Mouse (Mus musculus) lung, postnatal 0 days (tissue): ENCODE data around the gene Hectd4. TPM values are rescaled to one million over a fixed set of nuclear protein-coding genes. Genes with fewer than 3 reads are reported as not detected.
"Not testable (repeated sequence)": the region's sequence is repeated elsewhere in the genome, so short reads cannot be mapped to it uniquely, and the experiment has no call there.

Experiments
- ATAC-seq: fragments of 200-750 bp; cut with Nextera tagmentation; 2 replicates; pipeline ENCODE4 v1.8.0; 2017; ENCODE audit warnings: moderate library complexity
- DNase-seq: peaks from one replicate; pipeline ENCODE4 v3.0.0-alpha.2; 2016; ENCODE audit warnings: low spot score
- H3K27ac ChIP-seq: fragments of 300-500 bp; sonication (generic); 2 replicates; pipeline ENCODE4 v1.5.1; 2014; ENCODE audit warnings: antibody characterized with exemption, mild to moderate bottlenecking, low read length, mixed read lengths
- H3K27me3 ChIP-seq: fragments of 300-500 bp; sonication (generic); replicated peaks from 2 replicates; pipeline ENCODE4 v1.6.1; 2014; ENCODE audit warnings: low read length, mixed read lengths; ENCODE audit not compliant: insufficient read depth
- H3K36me3 ChIP-seq: fragments of 300-500 bp; sonication (generic); 2 replicates; pipeline ENCODE4 v1.6.1; 2014; ENCODE audit warnings: low read length, mixed read lengths; ENCODE audit not compliant: insufficient read depth
- H3K4me1 ChIP-seq: fragments of 300-500 bp; sonication (generic); 2 replicates; pipeline ENCODE4 v1.6.1; 2014; ENCODE audit warnings: antibody characterized with exemption, low read depth, low read length, mixed read lengths; ENCODE audit not compliant: insufficient read depth
- H3K4me2 ChIP-seq: fragments of 300-500 bp; sonication (generic); replicated peaks from 2 replicates; pipeline ENCODE4 v1.6.1; 2014; ENCODE audit warnings: low read depth, mild to moderate bottlenecking, low read length, moderate library complexity, mixed read lengths
- H3K4me3 ChIP-seq: fragments of 300-500 bp; sonication (generic); 2 replicates; pipeline ENCODE4 v1.5.1; 2014; ENCODE audit warnings: low read depth, low read length
- H3K9ac ChIP-seq: fragments of 300-500 bp; sonication (generic); replicated peaks from 2 replicates; pipeline ENCODE4 v1.6.1; 2014; ENCODE audit warnings: low read depth, mild to moderate bottlenecking
- H3K9me3 ChIP-seq: fragments of 300-500 bp; sonication (generic); 2 replicates; pipeline ENCODE4 v1.6.1; 2016; ENCODE audit warnings: low read length, mixed read lengths
- CTCF ChIP-seq: IDR thresholded peaks from 2 replicates; pipeline ENCODE4 v1.5.1; 2016; ENCODE audit warnings: antibody characterized with exemption, mild to moderate bottlenecking
- EP300 ChIP-seq: IDR thresholded peaks from 2 replicates; pipeline ENCODE4 v1.6.1; 2016; ENCODE audit warnings: antibody characterized with exemption, mild to moderate bottlenecking, control low read depth
- WGBS: fragments of 180-500 bp; shearing (Covaris S2); extraction: QIAGEN DNeasy Blood & Tissue Kit; methylation state at CpG from one replicate; pipeline ENCODE4 v1.1.7; 2014; 5-methylcytosine and 5-hydroxymethylcytosine counted together
- polyA plus RNA-seq: library from polyadenylated mRNA; unstranded; fragments of >200 nt; fragmentation: Nextera tagmentation; extraction: Ambion mirVana; gene quantifications from 2 replicates; pipeline ENCODE4 v1.2.1, GENCODE M21; 2015

The Hectd4 gene
- polyA plus RNA-seq, 1 experiment from 2014 or later = 2.5 TPM

DNA sequence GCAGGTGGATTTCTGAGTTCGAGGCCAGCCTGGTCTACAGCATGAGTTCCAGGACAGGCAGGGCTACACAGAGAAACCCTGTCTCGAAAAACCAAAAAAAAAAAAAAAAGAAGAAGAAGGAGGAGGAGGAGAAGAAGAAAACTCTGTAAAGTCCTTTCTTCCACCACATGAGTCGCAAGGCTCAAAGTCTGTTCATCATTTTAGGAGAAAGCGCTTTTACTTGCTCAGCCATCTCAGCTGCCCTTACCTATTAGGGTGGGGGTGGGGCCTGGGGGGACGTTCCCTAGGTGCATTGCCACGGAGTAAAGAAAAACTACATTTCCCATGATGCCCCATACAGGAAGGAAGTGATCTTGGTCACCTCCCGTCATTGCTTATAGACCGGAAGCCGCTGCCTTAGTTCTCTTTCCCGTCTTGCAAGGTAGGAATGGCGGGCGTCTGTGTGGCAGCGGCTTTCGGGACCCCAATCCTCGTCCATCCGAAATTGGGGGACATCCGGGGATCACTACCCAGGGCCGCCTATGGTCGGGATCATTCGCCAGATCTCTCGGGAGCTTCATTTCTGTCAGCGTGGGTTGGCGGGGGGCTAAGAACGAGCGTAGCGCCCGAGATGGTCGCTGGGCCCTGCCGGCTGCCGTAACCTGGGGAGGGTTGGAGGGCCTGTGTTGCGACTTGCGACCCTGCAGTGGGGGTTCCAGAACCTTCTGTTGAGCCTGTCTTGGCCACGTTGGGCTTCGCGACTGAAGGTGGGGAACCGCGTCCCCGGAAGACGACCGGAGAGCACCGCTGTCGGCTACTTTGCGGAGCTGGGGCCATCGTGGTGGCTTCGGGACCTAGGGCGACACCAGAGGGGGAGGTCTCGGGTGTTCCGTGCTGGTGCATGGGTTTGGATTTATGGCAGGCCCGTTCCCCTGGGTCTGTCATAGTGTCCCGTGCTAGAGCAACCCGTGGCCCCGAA is 15.6 kb upstream of the Hectd4 start, which contains the start of gene Rpl6:
Gene Rpl6, plus strand, starts transcription at position 350 of the 958 bp plus-strand sequence.
- no peak for TF ChIP-seq CTCF
- TF ChIP-seq EP300 = 0 out of 2 replicates have a peak, but pooled peaks have one; percentile 18
- Histone ChIP-seq H3K4me3 (peak within 1 kb of the TSS; percentile 93), H3K9me3 (no peaks in the 10 kb centered on the region), H3K4me1 (0 out of 2 replicates have a peak, but pooled peaks cover 7% of the 10 kb centered on the region), H3K36me3 (peaks cover 21% of the 10 kb centered on the region), H3K4me2 (peak within 1 kb of the TSS; percentile 80), H3K9ac (peak within 1 kb of the TSS; percentile 99), H3K27me3 (no peaks in the 10 kb centered on the region), H3K27ac (peak within 1 kb of the TSS; percentile 81)
- 2% methylated on average over 52 of the region's 52 CpGs for WGBS
- DNase-seq = peak; percentile 96
- ATAC-seq = peak; percentile 97

DNA sequence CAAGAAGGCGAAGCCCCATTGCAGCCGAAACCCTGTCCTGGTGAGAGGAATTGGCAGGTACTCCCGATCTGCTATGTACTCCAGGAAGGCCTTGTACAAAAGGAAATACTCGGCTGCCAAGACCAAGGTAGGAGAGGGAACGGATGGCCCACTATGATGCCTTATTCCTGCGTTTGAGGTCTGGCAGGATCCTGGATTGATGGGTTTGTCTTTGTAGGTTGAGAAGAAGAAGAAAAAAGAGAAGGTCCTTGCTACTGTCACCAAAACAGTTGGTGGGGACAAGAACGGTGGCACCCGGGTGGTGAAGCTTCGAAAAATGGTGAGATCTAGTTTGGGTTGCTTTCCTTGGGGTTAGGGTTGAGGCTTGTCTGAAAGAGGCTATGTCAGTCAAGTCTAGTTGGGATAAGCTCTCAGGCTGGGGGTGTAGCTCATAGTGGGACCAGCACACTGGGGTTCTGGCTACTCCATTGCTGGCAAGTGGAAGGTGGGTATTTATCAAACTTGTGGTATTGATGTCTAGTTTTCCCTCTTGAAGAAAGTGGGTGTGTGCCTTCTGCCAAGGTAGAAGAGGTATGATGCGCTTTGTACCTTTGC is 14.4 kb upstream of the Hectd4 start:
- 0 out of 2 replicates have a peak overlapping the region, but pooled peaks have one; percentile 2 for H3K9ac ChIP-seq
- ATAC-seq, H3K9me3 ChIP-seq, H3K4me1 ChIP-seq, DNase-seq, H3K27me3 ChIP-seq, H3K27ac ChIP-seq: not testable (repeated sequence)
- H3K4me3 ChIP-seq = 0 out of 2 replicates have a peak overlapping the region, but pooled peaks have one; percentile 93
- peak overlapping the region; percentile 80; the same call in 1 of the 2 replicates for H3K4me2 ChIP-seq
- WGBS = 55% methylated on average over 8 of the region's 10 CpGs
- peaks cover 27% of the 10 kb centered on the region for H3K36me3 ChIP-seq

DNA sequence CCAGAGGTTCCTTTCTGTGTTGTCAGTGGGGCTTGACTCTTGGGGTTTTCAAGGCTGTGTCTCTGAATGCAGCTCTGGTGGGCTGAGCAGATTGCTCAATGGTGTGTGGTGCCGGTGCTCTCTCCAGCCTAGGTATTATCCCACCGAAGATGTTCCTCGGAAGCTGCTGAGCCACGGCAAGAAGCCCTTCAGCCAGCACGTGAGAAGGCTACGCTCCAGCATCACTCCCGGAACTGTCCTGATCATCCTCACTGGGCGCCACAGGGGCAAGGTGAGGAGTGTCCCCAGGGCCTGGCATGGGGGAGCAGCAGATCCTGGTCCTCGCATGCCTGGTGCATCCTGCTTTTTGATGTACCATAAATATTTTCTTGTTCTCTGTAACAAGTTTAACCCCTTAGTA is 13.5 kb upstream of the Hectd4 start:
- Histone ChIP-seq H3K9me3 (no peaks in the 10 kb centered on the region), H3K27me3 (no peaks in the 10 kb centered on the region), H3K27ac (no peak overlapping the region), H3K4me3 (no peak overlapping the region), H3K4me1 (0 out of 2 replicates have a peak, but pooled peaks cover 7% of the 10 kb centered on the region), H3K4me2 (no peak overlapping the region), H3K9ac (0 out of 2 replicates have a peak overlapping the region, but pooled peaks have one; percentile 2), H3K36me3 (peaks cover 31% of the 10 kb centered on the region)
- DNase-seq (no peak), ATAC-seq (no peak)
- TF ChIP-seq EP300 = no peak
- TF ChIP-seq CTCF = no peak
- WGBS = 61% methylated on average over 9 of the region's 9 CpGs

DNA sequence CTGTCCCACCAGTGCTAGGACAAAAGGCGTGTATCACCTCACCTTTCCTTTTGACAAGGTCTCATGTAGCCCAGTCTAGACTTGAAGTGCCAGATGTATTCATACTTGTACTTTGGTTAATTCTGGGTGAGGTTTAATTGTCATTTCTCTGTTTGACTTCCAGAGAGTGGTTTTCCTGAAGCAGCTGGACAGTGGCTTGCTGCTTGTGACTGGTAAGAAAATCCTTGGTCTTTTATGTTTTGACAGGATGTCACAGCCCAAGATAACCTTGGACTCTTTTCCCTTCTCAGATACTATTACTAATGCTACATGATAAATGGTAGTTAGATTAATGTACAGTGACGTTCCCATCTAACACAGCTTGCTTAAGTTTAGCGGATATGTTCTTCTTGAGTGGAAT is 13.0 kb upstream of the Hectd4 start:
- Histone ChIP-seq H3K27ac (no peak overlapping the region), H3K4me3 (no peak overlapping the region), H3K4me1 (0 out of 2 replicates have a peak, but pooled peaks cover 7% of the 10 kb centered on the region), H3K9me3 (no peaks in the 10 kb centered on the region), H3K27me3 (no peaks in the 10 kb centered on the region), H3K9ac (no peak overlapping the region), H3K4me2 (no peak overlapping the region), H3K36me3 (peaks cover 31% of the 10 kb centered on the region)
- 57% methylated on average over 3 of the region's 3 CpGs for WGBS
- ATAC-seq (no peak), DNase-seq (no peak)
- TF ChIP-seq CTCF = no peak
- no peak for TF ChIP-seq EP300

DNA sequence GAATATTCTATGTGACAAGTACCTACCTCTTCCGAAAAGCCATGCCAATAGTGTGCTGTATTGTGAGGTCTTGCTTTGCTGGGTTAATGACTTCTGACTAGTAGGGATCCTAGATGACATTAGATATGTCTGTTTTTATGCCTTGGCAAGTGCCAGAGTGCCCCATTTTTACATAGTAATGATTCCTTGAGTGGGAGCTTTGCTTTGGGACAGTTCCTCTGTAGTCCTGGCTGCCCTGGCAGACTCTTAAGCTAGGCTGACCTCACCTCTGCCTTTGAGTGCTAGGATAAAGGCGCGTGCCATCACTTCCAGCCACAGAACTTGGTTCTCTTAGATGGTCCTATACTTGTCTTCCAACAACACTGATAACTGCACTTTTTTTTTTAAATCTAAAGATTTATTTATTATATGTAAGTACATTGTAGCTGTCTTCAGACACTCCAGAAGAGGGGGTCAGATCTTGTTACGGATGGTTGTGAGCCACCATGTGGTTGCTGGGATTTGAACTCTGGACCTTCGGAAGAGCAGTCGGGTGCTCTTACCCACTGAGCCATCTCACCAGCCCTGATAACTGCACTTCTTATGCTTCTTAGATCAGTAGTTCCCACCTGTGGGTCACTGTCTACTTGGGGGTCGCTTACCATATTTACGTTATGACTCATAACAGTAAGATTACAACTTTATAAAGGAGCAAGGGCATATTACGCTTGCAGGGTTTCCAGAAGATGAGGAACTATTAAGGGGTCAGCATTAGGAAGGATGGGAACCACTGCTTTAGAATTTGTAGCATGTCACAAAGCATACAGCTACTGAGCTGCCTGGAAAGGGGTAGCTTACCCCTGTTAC is 10.0 kb upstream of the Hectd4 start:
- ATAC-seq = no peak
- WGBS = 77% methylated on average over 9 of the region's 9 CpGs
- Histone ChIP-seq H3K27me3 (no peaks in the 10 kb centered on the region), H3K36me3 (peaks cover 31% of the 10 kb centered on the region), H3K9ac (no peak overlapping the region), H3K4me2 (no peak overlapping the region), H3K9me3 (no peaks in the 10 kb centered on the region), H3K4me3 (no peak overlapping the region), H3K4me1 (0 out of 2 replicates have a peak, but pooled peaks cover 7% of the 10 kb centered on the region), H3K27ac (no peak overlapping the region)
- no peak for DNase-seq
- TF ChIP-seq CTCF = no peak
- TF ChIP-seq EP300 = no peak
